Mouse (Mus musculus) hindbrain, embryonic 15.5 days (tissue): ENCODE results near the gene Gucy2g. TPM values are rescaled to one million over a fixed set of nuclear protein-coding genes. Genes with fewer than 3 reads are reported as not detected.

ENCODE experiments used
- ATAC-seq: fragments of 200-750 bp; cut with Nextera tagmentation; 2 replicates; pipeline ENCODE4 v1.8.0; 2017; ENCODE audit warnings: low read depth, moderate number of reproducible peaks, moderate TSS enrichment; ENCODE audit not compliant: low FRiP score
- H3K27ac ChIP-seq: fragments of 300-500 bp; sonication (generic); replicated peaks from 2 replicates; pipeline ENCODE4 v1.5.1; 2015; ENCODE audit warnings: mild to moderate bottlenecking, inconsistent platforms
- H3K27me3 ChIP-seq: fragments of 300-500 bp; sonication (generic); 2 replicates; pipeline ENCODE4 v1.6.1; 2015; ENCODE audit warnings: control low read depth, inconsistent platforms
- H3K36me3 ChIP-seq: fragments of 300-500 bp; sonication (generic); 2 replicates; pipeline ENCODE4 v1.6.1; 2015; ENCODE audit warnings: control low read depth, inconsistent platforms
- H3K4me1 ChIP-seq: fragments of 300-500 bp; sonication (generic); replicated peaks from 2 replicates; pipeline ENCODE4 v1.6.1; 2015; ENCODE audit warnings: control low read depth, inconsistent platforms
- H3K4me2 ChIP-seq: fragments of 300-500 bp; sonication (generic); 2 replicates; pipeline ENCODE4 v1.6.1; 2015; ENCODE audit warnings: moderate library complexity, mild to moderate bottlenecking, inconsistent platforms
- H3K4me3 ChIP-seq: fragments of 300-500 bp; sonication (generic); 2 replicates; pipeline ENCODE4 v1.5.1; 2015; ENCODE audit warnings: mild to moderate bottlenecking, inconsistent platforms
- H3K9ac ChIP-seq: fragments of 300-500 bp; sonication (generic); 2 replicates; pipeline ENCODE4 v1.6.1; 2015; ENCODE audit warnings: inconsistent platforms
- H3K9me3 ChIP-seq: fragments of 300-500 bp; sonication (generic); 2 replicates; pipeline ENCODE4 v1.6.1; 2016; ENCODE audit warnings: control low read depth, inconsistent platforms
- WGBS: fragments of 180-500 bp; shearing (Covaris S2); methylation state at CpG from one replicate; pipeline ENCODE4 v1.1.7; 2015; 5-methylcytosine and 5-hydroxymethylcytosine counted together
- polyA plus RNA-seq: library from polyadenylated mRNA; unstranded; fragments of >200 nt; fragmentation: Nextera tagmentation; extraction: Ambion mirVana; gene quantifications from 2 replicates; pipeline ENCODE4 v1.2.1, GENCODE M21; 2015

The Gucy2g gene
- polyA plus RNA-seq, 1 experiment from 2014 or later, result 0.12 TPM

- no peaks in the 10 kb centered on the region for H3K9me3 ChIP-seq
Measured at GRCm38 (mm10) chr19:55218192-55218739, 22.8 kb downstream of the Gucy2g start.

GRCm38 (mm10) chr19:55217365-55217764 is 23.7 kb downstream of the Gucy2g start:
- Histone ChIP-seq H3K4me1 (peaks cover 5% of the 10 kb centered on the region; the same call in 1 of the 2 replicates), H3K4me3 (no peak overlapping the region), H3K9ac (no peak overlapping the region), H3K9me3 (no peaks in the 10 kb centered on the region), H3K27ac (no peak overlapping the region), H3K4me2 (no peak overlapping the region), H3K27me3 (no peaks in the 10 kb centered on the region), H3K36me3 (no peaks in the 10 kb centered on the region)
- no peak for ATAC-seq
- 86% methylated on average over 9 of the region's 9 CpGs for WGBS

More at GRCm38 (mm10) chr19:55218192-55218739, 22.8 kb downstream of the Gucy2g start:
- Histone ChIP-seq H3K27me3 (no peaks in the 10 kb centered on the region), H3K4me3 (peak overlapping the region; percentile 36), H3K27ac (no peak overlapping the region), H3K4me2 (peak overlapping the region; percentile 50), H3K4me1 (peaks cover 5% of the 10 kb centered on the region; the same call in 1 of the 2 replicates), H3K9ac (0 out of 2 replicates have a peak overlapping the region, but pooled peaks have one; percentile 3), H3K36me3 (no peaks in the 10 kb centered on the region)
- WGBS, result 5% methylated on average over 20 of the region's 20 CpGs
- ATAC-seq, result peak; percentile 87

DNA sequence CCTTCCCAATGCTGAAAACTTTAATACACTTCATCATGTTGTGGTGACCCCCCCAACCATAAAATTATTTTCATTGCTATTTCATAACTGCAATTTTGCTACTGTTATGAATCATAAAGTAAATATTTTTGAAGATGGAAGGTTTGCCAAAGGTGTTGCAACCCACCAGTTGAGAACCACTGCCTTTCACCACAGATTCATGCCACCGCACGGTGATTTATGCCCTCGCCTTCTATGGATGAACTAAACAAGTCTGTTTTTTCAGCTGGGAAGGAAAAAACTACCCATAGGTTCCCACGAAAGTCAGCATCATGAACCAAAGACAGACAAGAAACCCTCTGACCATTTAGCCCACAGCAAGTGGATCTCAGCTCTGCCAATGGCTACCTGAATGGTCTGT is 24.2 kb downstream of the Gucy2g start:
- WGBS, result 91% methylated on average over 4 of the region's 4 CpGs

DNA sequence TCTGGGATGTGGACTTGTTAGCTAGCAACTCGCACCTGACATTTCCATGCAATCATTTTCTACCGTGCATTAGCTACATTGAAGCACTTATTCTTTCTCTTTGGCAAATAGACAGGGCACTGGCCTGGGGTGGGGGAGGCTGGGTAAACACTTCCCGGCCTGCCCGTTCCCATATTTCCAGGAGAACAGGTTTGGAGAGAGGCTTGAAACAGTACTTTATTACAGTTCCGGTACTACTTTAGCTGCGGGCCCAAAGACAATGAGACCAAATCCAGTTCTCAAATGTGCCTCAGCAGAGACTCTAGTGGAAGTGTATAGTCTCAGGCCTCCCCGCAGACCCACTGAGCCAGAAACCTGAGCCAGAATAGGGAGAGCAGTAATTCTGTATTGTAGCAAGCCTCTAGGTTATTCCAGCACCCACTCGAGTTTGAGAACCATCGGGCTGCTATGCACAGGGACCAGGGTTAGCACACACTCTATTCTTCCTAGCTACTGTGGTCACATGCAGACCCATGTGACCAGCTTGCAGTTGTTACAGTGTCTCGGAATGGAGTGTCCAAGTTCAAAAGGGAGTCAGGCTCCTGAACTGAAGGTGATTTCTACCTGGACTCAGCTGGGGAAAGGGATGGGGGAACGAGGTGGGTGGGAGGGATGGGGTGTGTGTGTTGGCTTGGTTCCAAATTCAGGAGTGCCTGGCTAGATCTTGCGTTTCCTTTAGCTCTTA is 27.3 kb downstream of the Gucy2g start:
- Histone ChIP-seq H3K27ac (no peak overlapping the region), H3K9ac (no peak overlapping the region), H3K36me3 (no peaks in the 10 kb centered on the region), H3K9me3 (no peaks in the 10 kb centered on the region), H3K4me2 (no peak overlapping the region), H3K27me3 (no peaks in the 10 kb centered on the region), H3K4me3 (no peak overlapping the region), H3K4me1 (peaks cover 3% of the 10 kb centered on the region; the same call in 1 of the 2 replicates)
- ATAC-seq, result no peak
- 86% methylated on average over 12 of the region's 12 CpGs for WGBS

More for the DNA sequence above, 24.2 kb downstream of the Gucy2g start:
- peaks cover 5% of the 10 kb centered on the region; the same call in 1 of the 2 replicates for H3K4me1 ChIP-seq
- ATAC-seq, result no peak
- H3K4me2 ChIP-seq, result no peak overlapping the region
- H3K27ac ChIP-seq, result no peak overlapping the region
- H3K27me3 ChIP-seq, result no peaks in the 10 kb centered on the region
- no peaks in the 10 kb centered on the region for H3K36me3 ChIP-seq
- no peaks in the 10 kb centered on the region for H3K9me3 ChIP-seq
- H3K9ac ChIP-seq, result no peak overlapping the region
- no peak overlapping the region for H3K4me3 ChIP-seq

DNA sequence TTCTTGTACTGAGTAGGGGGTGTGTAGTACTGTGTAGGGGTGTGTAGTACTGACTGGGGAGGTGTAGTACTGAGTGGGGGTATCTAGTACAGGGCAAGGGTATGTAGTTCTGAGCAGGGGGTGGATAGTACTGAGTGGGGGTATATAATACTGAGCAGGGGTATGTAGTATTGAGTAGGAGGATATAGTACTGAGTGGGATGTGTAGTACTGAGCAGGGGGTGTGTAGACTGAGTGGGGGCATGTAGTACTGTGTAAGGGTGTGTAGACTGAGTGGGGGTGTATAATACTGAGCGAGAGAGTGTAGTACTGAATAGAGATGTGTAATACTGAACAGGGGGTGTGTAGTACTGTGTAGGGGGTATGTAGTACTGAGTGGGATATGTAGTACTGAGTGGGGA is 29.3 kb downstream of the Gucy2g start:
- ATAC-seq, result 0 out of 2 replicates have a peak, but pooled peaks have one; percentile 38
- WGBS, result 90% methylated on average over 1 of the region's 1 CpGs
- no peaks in the 10 kb centered on the region for H3K36me3 ChIP-seq
- H3K9ac ChIP-seq, result no peak overlapping the region
- H3K4me1 ChIP-seq, result no peaks in the 10 kb centered on the region
- H3K27ac ChIP-seq, result no peak overlapping the region
- H3K9me3 ChIP-seq, result no peaks in the 10 kb centered on the region
- H3K27me3 ChIP-seq, result no peaks in the 10 kb centered on the region
- H3K4me2 ChIP-seq, result no peak overlapping the region
- no peak overlapping the region for H3K4me3 ChIP-seq

GRCm38 (mm10) chr19:55209084-55209483 is 32.0 kb downstream of the Gucy2g start:
- no peak for ATAC-seq
- Histone ChIP-seq H3K4me3 (no peak overlapping the region), H3K9ac (no peak overlapping the region), H3K27me3 (no peaks in the 10 kb centered on the region), H3K27ac (no peak overlapping the region), H3K36me3 (no peaks in the 10 kb centered on the region), H3K4me2 (no peak overlapping the region), H3K4me1 (no peaks in the 10 kb centered on the region), H3K9me3 (no peaks in the 10 kb centered on the region)
- WGBS, result 91% methylated on average over 3 of the region's 3 CpGs

DNA sequence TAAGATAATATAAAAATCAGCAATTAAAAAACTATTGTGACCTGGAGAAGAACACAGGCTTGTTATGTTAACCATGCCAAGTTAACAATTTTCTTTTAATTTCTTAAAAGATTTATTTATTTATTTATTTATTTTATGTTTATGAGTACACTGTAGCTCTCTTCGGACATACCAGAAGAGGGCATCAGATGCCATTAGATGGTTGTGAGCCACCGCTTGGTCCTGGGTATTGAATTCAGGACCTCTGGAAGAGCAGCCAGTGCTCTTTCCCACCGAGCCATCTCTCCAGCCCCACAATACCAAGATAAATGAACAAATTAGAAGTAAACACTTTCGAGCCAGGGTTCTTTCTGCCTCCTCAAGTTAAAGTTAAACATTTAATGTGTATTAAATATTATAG is 32.4 kb downstream of the Gucy2g start:
- H3K27me3 ChIP-seq, result no peaks in the 10 kb centered on the region
- no peak overlapping the region for H3K9ac ChIP-seq
- H3K4me2 ChIP-seq, result no peak overlapping the region
- H3K4me1 ChIP-seq, result no peaks in the 10 kb centered on the region
- 79% methylated on average over 4 of the region's 4 CpGs for WGBS
- H3K4me3 ChIP-seq, result no peak overlapping the region
- no peak for ATAC-seq
- H3K27ac ChIP-seq, result no peak overlapping the region
- H3K36me3 ChIP-seq, result no peaks in the 10 kb centered on the region
- H3K9me3 ChIP-seq, result no peaks in the 10 kb centered on the region

GRCm38 (mm10) chr19:55207746-55208538 is 33.1 kb downstream of the Gucy2g start:
- ATAC-seq, result no peak
- Histone ChIP-seq H3K9me3 (no peaks in the 10 kb centered on the region), H3K27me3 (no peaks in the 10 kb centered on the region), H3K9ac (no peak overlapping the region), H3K36me3 (no peaks in the 10 kb centered on the region), H3K4me3 (no peak overlapping the region), H3K4me1 (no peaks in the 10 kb centered on the region), H3K4me2 (no peak overlapping the region), H3K27ac (no peak overlapping the region)
- WGBS, result 70% methylated on average over 25 of the region's 25 CpGs

DNA sequence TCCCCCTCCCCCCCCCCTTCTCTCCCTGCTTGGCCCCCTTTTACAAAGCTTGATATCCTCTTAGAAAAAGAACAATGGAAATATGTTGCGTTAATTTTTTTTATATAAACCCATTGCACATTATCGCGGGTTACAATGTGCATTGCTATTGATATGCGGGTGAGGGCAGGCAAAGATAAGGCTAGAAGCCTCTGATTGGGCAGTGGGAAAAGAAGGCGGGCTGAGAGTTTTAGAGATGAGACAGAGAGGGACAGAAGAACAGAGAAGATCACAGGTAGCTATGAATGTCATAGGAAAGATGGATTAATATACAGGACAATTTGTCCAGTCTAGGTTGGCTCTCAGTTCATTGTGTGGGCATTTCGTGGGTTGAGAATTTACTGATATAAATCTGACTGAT is 33.8 kb downstream of the Gucy2g start:
- 58% methylated on average over 6 of the region's 6 CpGs for WGBS
- Histone ChIP-seq H3K9ac (no peak overlapping the region), H3K4me1 (no peaks in the 10 kb centered on the region), H3K9me3 (no peaks in the 10 kb centered on the region), H3K27ac (no peak overlapping the region), H3K4me3 (no peak overlapping the region), H3K4me2 (peak overlapping the region; percentile 17; the same call in 1 of the 2 replicates), H3K36me3 (no peaks in the 10 kb centered on the region), H3K27me3 (no peaks in the 10 kb centered on the region)
- no peak for ATAC-seq

- Histone ChIP-seq H3K27ac (no peak overlapping the region), H3K4me2 (peak overlapping the region; percentile 17; the same call in 1 of the 2 replicates), H3K4me3 (no peak overlapping the region), H3K36me3 (no peaks in the 10 kb centered on the region), H3K4me1 (no peaks in the 10 kb centered on the region), H3K9me3 (no peaks in the 10 kb centered on the region), H3K9ac (no peak overlapping the region), H3K27me3 (no peaks in the 10 kb centered on the region)
- 38% methylated on average over 8 of the region's 8 CpGs for WGBS
- peak; percentile 45; the same call in 1 of the 2 replicates for ATAC-seq
Measured at GRCm38 (mm10) chr19:55206482-55207138, 34.4 kb downstream of the Gucy2g start.

- Histone ChIP-seq H3K4me2 (no peak overlapping the region), H3K9ac (no peak overlapping the region), H3K4me1 (no peaks in the 10 kb centered on the region), H3K9me3 (no peaks in the 10 kb centered on the region), H3K4me3 (no peak overlapping the region), H3K36me3 (no peaks in the 10 kb centered on the region), H3K27me3 (no peaks in the 10 kb centered on the region), H3K27ac (no peak overlapping the region)
- WGBS, result 31% methylated on average over 5 of the region's 5 CpGs
- peak; percentile 45; the same call in 1 of the 2 replicates for ATAC-seq
Measured at GRCm38 (mm10) chr19:55198303-55198702, 42.7 kb downstream of the Gucy2g start.
